Mouse (Mus musculus) forelimb bud, embryonic 11.5 days (tissue): ENCODE measurements at regions not wholly inside any gene's neighbourhood (a gene's known extent, or its start where the extent isn't known, plus 50 kb on each side); places are given as distances from the start of the nearest gene placed in this dataset.

Experiments used
- DNase-seq: peaks from one replicate; pipeline ENCODE4 v3.0.0-alpha.2; 2012; ENCODE audit warnings: low read depth, low spot score

DNA sequence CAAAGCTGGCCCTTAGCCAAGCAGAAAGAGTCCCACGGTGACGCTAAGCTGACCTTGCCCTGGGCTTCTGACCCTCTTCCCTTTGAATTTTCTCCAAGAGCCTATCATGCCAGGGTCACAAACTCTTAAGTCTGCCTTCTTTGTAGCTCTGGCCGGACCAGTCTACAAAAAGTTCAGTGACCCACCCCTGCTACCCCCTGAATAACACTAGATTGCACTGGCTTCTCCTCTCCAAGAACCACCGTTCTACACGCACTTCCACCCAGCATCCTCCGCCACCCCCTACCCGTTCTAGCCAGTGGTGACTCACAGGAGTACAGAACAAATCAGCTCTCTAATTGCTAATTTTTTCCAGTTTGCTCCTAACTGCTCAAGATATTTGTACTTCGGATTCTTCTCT is 325.0 kb downstream of the Tns1 start:
- no peak for DNase-seq

DNA sequence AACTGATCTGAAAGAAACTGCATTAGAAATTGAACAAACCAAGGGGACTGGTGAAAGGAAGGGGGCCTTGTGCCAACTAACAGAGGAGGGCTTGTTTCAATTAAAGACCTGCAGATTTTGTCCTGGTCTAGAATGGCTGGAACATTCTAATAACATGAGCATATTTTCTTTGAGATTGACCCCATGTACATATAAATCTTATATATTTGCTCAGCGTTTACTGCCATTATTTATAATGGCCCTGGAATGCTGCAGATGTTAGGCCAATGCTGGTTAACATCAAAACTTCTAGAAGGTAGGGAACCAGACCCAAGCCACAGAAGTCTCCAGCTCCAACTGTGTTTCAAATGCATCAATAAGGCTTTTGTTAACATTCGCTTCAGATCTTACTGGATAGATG is 326.4 kb downstream of the Tns1 start:
- DNase-seq: no peak

DNA sequence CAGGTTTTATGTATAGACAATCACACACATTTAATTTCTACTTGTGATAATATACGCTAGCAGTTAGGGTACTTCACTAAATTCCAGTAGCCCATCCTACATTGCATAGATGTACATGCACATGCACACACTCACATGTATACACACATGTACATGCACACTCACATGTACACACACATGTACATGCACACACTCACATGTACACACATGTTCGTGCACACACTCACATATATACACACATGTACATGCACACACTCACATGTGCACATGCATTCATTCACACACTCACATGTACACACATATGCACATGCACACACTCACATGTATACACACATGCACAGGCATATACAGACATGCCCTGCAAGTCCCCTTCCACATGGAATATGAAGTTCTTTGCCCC is 326.8 kb downstream of the Tns1 start:
- DNase-seq: no peak

DNA sequence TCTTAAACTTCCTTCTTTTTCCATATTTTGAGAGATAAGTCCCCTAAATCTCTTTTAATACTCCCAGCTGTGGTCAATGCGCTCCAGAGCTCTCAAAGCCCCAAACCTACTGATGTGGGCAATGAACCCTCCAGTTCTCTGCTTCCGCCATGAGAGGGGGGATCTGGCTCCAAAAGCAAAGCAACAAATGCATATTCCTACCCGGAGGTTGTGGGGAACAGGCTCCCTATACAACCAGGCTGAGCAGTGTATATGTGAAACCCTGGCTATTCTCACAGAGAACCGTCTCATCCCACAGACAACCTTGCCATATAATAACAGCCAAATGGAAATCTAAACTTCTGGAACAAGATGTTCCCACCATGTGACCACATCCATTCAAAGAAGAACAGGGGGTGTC is 330.4 kb downstream of the Tns1 start:
- no peak for DNase-seq

DNA sequence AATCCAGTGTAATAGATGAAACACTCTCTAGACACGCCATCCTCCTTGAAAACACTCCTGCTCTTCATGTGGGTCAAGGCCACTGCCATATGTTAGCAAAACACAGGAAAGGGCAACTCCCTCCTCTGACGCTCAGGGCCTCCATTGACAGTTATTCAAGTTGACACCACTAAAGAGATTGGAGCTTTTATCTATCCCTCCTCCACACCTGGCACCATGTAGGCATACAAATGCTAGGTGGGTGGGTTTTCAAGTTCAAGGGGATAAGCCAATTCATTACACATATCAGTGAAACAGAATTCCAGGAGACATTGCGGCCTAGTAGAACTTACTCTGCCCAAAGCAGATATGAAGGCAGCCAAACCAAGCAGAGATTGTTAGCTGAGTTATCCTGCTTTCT is 331.0 kb downstream of the Tns1 start:
- no peak for DNase-seq

DNA sequence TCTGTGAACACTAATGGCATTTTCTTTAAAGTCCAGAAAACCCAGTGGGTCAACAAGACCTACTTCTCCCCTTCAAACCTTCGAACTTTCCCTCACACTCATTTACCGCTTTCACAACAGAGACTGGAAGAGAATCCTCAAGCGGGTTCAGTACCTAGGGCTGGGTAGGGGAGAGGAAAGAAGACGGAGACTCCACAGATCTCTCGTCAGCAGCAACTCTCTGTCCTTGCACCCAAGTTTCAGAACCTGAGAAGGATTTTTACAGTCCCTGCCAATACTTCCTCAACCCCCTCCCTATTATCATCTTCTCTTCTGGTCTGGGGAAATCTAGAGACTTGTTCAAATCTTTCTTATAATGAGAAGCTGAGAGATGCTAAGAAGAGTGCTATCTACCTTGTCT is 331.9 kb downstream of the Tns1 start:
- no peak for DNase-seq

DNA sequence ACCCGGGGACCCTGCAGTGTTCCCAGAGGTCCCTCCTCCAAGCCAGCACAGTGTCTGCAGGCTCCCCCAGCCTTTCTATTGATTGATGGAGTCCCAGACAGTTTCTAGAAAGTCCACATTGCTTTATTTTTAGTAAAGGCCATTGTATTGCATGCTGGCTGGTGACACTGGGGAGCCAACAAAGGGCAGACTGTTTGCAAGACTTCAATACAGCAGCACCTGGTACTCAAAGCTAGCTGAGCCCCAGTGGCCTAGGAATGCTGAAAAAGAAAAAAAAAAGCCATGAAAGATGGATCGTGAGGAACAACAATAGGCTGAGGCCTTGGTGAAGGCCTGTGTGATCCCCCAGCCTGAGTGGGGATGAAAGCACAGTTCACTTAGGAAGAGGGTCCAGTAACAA is 336.6 kb downstream of the Tns1 start:
- DNase-seq: peak; percentile 14

DNA sequence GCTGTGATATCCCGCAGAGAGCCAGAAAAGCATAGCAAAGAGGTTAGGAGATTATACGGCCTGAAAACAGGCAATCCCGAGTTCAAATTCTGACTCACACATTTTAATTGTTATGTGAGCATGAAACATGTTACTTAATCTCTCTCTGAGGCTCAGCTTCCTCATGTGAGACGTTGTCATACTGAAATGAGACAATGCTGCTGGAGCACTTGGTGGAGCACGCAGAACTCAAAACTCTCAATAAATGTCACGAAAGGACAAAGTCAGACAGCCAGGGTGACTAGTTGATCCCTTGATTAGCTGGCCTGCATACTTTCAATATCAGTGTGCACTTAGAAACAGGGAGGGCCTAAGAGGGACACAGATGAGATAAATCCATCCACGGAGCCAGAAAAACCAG is 337.0 kb downstream of the Tns1 start:
- no peak for DNase-seq

DNA sequence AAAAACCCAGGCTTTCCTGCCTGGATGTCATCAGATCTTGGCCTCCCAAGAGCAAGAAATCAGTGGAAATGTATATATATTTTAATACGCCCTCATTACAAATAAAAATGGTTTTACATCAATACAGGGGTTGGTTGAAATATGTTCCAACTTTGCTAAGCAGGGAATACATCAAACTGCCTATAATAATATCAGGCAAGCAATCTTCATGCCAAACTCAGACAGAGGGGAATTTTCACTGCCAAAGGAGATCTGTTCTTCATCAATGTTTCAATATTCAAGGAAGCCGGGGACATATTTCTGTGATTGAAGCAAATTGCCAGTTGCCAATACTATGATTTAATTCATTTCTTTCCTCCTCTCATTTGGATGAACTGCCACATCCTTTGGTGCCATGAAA is 340.9 kb downstream of the Tns1 start:
- no peak for DNase-seq

DNA sequence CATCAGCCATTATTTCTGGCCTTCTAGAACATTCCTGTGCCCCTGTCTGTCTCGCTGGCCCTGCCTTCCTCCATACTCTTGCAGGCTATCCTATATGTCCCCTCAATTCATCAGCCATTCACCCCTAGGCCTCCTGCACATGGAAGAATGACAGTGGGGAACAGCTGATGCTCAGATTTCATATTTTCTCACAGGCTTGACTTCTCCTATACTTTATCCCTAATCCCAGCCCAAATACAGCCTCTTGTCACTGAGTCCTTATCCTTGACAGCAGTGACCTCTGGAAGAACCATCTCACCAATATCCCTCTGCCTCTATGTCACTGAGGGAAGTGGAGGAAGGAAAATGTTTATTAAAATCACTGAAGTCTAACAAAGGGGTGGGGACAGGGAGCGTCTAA is 341.4 kb downstream of the Tns1 start:
- DNase-seq: no peak

DNA sequence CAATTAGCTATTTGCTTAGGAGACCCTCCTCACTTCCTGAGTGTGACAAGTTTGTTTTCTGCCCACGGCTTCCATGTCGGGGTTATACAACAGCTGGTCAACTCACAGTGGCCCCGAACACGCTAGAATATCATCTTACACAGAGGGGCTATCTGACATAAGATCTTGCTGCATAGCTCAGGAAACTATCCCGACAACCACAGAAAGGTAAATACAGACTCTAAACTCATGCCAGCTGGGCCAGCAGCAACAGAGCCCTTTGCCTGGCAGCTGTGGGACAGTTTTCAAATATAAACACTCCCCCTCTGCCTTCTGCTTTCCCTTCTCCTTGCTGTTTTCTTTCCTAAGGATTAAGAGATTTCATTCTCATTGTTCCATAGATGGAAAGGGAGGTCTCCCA is 352.5 kb downstream of the Tns1 start:
- DNase-seq: no peak

DNA sequence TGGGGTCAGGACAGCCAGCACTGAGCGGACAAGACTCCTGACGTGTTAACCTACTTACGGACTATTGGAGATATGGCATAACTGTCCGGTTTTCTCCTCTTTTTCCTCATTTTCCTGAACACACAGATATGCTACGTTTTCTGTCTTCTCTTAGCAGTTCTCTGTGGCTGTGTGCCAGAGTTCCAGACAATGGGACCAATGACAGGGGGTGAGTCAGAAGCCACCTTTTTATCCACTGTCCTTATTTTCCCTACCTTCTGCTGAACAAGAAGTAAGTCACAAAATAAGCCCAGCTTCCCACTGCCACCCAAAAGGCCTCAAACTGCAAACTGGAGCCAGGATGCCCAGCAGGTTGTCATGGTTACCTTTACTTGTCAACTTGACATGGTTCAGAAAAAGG is 353.6 kb downstream of the Tns1 start:
- DNase-seq: no peak

DNA sequence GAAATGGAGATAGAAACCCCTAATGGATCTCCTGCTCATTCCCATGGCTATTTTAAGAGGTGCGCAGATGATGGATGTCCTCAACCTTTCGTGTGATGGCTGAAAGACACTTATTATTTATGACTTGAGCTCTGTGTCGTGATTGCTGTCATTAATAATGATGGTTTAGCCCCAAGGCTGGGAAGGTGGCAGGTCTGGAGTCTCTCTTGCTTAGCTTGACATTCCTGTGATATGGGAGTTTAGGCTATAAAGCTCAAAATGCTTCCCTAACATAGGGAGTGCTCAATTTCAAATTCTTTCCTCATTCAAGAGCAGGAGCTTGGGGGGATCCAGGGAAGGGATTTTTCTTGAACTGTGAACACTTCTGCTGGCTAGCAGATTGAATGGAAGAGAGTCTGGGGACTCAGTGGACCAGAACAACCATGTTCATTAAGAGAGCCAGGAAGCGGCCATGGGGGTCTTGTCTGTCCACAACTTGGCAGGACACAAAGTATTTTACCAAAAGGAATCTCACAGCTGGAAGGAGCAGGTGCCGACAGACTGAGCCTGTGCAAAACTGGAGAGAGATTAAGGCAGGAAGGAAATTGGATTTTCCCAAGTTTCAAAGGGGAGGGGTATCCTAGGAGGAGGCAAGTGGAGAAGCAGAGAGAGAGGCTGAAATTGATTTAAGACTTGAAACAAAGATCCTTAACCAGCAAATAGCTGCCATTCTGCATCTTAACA is 359.5 kb downstream of the Tns1 start:
- DNase-seq: peak; percentile 53

DNA sequence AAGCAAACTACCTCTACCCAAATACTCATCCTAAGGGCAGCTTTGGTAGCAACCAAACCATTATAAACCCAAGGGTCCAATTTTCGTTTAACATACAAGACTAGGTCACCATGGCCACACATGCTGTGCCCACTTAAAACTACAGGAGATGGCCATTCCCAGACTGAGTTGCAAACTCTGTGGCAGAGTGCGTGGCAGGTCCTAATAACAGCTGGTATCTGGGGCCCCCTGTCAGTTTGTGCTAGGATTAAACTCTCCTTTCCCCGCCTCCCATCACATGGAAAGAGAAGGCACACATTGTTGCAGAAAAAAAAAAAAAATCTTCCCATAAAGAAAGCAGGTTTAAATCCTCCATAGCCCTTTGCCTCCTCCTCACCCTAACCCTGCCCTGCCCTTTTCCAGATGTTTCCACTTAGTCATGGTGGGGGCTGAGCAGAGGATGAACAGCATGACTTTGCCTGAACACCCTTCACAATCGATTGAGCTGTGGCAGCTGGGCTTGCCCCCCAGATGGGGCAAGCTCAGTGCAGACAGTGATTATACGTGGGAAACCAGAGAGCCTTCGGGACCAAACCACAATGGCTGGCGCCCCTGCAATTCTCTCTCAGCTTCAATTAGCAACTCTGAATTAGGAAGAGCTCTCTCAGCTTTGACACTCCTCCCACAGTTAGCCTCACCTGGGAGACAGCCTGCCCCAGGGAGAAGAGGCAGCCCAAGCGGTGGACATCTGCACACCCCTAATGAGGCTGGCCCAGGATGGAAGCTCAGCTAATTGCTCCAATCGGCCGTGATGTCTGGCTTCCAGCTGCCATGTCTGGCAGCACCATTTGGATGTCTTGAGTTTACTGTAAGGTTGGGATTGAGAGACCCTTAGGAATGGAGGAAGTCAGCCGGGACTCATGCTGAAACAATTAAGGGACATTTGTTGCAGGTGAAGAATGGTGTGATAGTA is 365.9 kb downstream of the Tns1 start:
- peak; percentile 83 for DNase-seq

DNA sequence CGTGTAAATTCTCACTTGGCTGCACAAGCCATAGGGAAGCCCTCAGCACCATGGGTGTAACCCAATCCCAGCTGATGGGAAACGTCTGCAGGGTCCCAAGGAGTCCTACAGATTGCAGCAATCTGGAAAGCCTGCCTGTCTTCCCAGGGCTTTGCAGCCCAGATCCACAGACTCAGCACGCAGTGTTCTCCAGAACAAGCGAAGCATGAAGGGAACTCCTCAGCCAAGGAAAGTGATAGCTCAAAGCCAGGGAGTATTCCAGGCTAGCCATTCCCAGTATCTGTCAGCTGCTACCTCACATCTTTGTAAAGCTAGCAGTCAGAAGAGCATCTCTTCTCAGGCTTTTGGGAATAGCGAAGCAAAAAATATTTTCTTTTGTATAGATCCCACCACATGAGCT is 368.5 kb downstream of the Tns1 start:
- DNase-seq: no peak

DNA sequence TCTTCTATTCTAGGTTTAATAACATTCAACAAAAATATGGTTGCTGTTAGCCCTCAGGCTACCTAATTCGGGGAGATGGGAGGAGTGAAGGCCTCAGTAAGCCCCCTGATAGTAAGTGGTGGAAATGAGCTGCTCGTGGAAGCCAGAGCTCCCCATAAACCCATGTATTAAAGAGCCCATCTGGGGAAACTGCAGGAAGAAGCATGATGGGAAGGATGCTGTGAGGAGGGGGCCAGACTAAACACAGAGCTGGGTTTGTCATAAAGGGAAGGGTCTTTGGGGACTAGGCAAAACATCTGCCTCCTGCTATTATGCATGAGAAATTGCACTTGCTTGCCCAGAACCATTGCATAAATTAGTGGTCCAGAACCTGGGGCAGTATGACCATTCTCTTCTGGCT is 369.3 kb downstream of the Tns1 start:
- no peak for DNase-seq

DNA sequence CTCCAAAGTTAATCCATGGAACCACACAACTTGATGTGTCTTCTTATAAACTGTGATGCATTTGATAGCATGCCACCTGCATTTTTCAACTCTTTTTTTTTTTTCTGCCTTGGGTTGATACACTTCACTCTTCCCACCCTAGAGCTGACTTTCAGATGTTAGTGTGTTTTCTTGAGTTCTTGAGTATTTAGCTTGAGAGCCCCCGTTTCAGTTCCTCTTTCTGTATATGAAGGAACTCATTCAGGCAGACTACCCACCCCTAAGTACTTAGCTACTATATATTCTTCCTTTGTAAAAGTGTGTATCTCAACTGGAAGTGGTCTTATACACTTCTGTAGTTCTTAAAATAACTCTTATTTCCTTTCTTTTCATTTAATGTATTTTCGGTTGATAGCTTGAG is 371.1 kb downstream of the Tns1 start:
- DNase-seq: no peak

DNA sequence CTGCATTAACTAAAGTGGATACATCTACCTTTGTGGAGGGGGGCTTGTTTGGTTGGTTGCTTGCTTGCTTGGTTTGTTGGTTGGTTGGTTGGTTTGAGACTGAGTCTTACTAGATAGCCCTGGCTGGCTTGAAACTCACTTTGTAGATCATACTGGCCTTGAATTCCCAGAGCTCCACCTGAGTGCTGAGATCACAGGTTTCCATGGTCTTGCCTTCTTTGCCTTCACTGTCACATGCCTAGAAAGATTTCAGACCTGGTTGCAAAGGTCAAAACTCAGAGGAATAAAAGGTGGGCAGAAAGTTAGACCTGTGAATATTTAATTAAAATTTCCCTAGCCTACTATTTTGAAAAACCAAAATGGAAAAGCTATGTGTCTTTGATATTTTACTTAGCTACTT is 375.5 kb downstream of the Tns1 start:
- DNase-seq: no peak

DNA sequence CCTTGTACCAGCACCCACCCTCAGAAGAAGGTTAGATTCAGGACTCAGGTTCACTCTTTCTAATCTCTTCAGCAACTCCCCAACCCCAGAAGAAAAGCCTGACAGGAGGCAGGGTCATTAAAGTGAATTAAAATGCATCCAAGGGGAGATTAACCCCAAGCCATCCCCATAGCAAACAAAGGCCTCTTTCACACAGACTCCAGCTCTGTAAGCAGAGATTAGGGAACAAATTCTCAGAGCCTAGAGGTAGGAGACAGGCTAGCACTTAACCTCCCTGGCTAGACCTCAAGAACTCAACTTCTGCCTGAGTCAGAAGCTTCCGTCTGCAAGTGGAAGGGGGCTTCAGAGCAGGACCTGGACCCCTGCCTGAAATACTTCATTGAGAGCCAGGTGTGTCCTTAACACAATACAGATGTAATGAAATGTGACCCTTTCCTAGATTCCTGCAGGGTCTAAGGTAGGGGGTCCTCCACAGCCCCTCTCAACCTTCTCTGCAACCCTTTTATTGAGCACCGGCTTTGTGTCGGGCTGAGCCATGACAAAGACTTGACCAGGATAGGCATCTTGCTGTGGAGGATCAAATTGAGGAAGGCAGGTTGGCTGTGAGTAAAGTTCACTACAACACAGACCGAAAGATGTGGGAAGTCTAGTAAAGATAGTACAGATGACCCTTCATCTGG is 379.6 kb downstream of the Tns1 start:
- DNase-seq: peak; percentile 61

DNA sequence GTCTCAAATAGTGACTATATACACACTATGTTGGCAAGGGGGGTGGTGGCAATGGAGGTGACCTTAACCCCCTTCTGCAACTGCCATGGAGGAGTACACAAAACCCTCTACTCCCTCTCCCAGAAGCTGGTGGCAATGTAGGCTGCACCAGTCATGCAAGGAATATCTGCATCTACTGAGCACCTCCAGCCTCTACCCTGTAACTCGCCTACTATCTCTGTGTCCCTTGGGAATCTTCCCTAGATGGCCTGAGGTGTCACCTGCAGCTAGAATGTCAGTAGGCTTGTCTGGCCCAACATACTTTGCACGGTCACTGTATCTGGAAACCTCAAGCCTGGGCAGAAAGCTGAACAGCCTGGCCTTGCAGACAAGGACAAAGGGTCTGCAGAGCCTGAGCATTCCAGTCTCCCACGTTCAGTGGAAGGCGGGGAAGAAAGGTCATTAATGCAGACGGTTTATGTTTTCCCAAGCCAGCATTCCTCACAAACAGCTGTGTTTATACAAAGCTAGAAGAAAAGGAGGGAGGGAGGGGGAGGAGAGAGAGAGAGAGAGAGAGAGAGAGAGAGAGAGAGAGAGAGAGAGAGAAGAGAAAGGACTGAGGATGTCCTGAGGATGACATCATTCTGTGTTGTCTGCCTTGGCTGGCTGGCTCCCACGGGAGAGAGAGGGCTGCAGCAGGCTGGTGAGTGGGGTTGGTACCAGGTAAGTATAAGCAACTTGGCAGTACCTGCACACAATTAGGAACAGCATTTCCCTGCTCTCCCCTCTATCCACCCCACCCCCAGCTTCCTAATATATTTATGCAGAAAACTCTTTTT is 380.3 kb downstream of the Tns1 start:
- peak; percentile 68 for DNase-seq

DNA sequence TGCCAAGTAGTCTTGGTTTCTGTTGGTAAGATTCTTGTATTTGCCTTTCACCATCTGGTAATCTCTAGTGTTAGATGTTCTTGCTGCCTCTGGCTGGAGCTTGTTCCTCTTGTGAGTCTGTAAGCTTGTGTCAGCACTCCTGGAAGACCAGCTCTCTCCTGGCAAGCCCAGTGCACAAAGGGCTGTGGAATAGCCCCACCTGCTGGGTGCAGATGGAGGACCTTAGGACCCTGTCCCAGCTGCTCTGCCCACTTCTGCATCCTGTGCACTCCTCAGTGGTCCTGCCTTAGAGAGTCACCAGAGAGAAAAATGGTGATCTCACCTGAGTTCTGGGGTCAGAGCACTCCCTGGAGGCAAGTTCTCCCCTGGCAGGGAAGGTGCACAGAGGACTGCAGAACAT is 387.2 kb downstream of the Tns1 start:
- DNase-seq: no peak

DNA sequence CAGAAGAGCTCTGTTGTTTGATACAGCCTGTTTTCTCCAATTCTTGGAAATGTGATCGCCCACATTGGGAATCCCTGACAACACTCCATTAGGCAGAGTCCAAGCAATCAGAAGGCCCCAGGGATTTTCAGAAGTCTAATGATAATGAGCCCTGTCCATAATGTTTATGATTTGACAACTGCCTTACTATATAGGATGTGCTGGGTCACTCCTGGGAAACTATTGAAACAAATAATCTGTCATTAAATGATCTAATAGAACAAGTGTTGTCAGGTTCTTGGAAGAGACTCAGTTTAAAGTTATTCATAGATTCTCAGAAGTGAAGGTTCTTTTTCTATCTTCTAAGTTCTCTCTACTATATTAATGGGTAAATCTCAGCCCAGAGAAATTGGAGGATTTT is 395.9 kb downstream of the Tns1 start:
- no peak for DNase-seq
